Mouse (Mus musculus): ENCODE results near the gene Sash3.

The Sash3 gene

DNA sequence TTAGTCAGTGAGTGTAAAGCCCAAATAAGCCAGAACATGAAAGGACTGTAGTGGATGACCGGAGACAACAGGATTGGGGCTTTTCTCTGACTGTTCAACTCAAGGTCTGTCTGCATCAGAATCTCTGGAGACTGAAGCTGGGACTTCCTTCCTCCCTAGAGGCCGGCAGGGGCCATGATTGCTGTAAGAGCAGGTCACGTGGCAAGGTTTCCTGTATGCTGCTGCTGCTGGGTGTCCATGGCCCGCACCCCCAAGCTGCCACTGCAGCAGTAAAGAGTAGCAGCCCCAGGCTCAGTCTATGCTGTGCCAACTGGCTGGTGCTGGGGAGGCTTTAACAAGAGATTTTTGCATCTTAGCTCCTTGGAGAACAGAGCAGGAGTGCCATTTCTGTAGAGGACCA lies at the start of gene Sash3:
Gene Sash3, plus strand, starts transcription at position 175 of the 400 bp plus-strand sequence.
- no peak for DNase-seq (ENCODE audit: low read depth, low spot score)

DNA sequence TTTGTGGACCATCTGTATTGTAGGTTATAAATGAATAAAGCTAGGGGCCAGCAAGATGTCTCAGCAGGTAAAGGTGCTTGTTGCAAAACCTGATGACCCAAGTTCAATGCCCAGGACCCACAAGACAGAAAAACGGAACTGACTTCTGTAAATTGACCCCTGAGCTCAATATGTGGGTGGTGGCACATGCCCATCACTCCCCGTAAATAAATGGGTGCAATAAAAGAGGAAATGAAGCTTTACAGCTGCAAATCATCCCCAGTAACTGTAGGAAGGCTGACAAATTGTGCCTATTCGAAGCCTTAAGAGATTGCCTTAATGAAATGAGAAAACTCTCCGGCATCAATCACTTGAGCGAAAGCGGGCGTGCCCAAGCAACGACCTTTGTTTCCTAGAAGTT lies 49.7 kb upstream of the Sash3 start:
- no peak for DNase-seq (ENCODE audit: low read depth, low spot score)

DNA sequence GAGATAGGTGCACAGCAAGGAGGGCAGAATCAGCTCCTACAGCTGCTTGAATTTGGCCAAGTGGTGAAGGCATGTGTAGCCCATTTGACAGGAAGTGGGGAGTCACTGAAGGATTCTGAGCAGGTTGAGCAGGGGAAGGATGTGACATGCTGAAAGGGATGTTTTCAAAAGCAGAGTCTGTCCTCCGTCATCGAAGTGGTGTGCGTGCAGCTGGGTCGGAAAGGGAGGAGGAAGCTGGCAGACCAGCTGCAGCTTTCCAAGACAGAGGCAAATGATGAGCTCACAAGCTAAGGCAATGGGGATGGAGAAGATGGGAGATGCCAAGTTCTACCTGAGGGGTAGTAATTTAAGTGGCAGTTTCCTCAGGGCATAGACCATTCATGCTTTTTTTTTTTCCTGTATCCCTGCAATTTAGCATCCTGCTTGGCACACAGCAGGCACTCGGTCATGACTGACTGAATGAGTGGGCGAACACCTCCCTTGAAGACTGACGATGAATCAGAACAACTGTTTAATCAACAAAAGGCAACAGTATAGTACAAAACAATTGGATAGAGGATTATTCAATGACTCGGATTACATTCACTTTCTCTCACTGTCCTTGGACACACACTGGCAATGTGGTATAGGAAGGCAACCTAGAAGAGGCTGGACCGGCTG lies 47.6 kb upstream of the Sash3 start:
- no peak for DNase-seq (ENCODE audit: low read depth, low spot score)

DNA sequence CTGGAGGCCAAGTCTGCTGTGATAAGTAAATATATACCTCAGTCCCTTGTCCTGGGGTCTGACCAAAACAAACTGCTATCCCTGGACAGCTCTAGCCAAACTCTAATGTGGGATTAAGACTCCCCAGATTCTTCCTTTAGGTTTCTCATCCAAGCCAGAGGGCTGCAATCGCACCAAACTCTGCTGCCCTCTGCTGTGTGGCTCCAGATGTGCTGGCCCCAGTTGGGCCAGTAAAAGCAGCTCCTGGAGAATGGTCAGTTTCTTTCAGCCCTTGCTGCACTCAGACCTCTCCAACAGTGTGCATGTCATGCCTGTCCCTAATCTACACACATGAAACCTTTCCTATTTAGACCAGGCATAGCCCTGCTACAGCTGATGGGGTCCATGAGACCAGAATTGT lies 46.4 kb upstream of the Sash3 start:
- no peak for DNase-seq (ENCODE audit: low read depth, low spot score)

DNA sequence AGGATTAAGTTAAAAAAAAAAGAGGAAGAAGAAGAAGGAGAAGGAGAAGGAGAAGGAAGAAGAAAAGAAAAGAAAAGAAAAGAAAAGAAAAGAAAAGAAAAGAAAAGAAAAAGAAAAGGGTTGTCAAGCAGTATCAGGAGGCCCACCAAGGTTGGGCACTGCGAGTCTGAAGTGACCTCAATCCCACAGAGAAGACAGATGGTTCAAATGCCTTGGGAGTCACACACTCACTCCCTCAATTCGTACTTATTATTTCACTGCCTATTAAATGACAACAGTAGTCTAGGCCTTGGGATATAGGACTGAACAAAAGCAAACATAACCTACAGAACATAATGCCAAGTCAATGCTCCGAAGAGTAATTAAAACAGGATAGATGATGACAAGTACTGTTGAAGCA lies 43.0 kb upstream of the Sash3 start:
- DNase-seq (ENCODE audit: low read depth, low spot score): no peak

DNA sequence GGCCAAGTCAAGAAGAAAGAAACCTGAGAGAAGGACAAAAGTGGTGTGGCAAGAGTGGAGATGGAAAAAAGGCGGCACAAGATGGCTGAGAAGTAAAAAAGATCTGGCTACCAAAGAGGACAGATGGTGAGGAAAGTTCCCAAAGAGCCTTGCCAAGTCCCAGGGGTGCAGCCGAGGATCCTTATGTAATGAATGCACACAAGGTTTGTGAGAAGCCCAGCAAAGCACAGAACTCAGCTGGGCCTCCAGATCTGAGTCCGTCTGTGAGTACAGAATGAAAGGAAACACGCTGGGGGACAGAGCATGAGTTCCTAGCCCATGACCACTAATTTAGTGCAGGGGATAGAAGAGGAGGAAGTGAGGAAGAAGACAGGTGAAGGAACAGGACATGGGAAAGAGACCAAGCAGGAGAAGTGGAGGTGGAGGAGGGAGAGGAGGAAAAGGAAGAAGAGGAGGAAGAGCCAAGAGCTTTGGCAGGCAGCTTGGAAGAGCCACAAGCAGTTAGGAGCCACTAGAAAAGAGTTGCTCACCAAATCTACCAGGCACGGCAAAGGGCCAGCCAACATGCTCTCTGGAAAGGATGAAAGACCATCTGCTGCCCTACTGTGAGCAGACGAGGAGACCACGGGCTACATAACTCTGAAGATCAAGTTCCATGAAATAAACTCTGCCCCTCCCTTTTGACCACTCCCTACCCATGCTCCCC lies 41.3 kb upstream of the Sash3 start:
- peak; percentile 50 for DNase-seq (ENCODE audit: low read depth, low spot score)

DNA sequence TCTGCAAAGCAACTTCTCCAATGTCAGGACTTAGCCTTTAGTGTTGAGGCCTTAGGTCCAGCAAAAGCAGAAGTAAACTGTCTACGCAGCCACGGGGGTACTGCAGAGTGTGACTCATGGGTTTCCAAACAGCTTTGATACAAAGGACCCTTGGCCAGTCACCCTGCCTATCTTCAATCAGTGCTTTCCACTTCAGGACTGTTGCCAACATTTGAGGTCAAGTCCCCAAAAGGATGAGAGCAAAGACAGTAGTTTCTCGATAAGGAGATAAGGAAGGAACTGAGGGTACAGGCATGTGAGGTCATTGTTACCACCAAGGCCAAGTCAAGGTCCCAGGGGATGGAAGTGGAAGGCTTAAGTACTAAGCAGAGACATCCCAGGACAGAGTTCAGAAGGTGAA lies 40.0 kb upstream of the Sash3 start:
- no peak for DNase-seq (ENCODE audit: low read depth, low spot score)

DNA sequence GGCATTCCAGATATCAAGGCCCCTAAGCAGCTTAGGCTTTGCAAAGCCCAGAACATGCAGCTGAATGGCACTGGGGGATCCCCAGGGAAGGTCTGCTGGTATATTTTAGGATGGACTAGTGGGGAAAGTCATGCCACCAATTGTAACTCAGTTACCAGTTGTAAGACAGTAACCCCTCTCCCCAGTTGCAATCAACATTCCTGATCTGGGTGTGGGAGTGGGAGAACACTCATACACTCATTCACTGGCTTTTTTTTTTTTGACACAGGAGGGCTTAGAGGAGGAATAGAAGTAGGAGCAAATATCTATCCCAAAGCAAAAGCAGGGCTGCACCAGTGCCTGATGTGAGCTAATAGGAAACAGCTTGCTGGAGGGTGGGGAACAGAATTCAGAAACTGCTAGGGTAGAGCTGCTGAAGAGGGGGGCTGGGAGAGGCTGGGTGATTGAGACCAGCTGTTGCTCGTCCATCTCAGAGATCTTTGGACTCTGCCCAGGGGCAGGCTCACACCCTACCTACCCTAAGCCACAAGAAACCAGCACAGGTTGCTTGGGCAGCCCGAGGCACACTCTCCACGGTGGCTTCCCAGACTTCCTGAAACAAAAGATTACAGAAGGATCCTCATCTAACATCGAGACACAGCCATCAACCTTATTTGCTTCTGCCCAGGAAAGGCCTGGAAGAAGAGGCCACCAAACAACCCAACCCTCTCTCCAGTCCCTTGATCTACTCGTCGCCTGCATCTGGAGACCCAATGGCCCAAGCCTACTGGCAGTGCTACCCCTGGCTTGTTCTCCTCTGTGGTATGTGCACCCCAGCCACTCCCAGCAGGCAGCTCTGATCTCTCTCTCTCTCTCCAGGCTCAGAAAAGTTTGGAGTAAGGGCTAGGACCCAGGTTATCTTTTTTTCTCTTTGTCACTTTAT lies 37.6 kb upstream of the Sash3 start, which contains the start of gene Xpnpep2:
Gene Xpnpep2, plus strand, starts transcription at position 332 of the 922 bp plus-strand sequence.
- no peak for DNase-seq (ENCODE audit: low read depth, low spot score)

DNA sequence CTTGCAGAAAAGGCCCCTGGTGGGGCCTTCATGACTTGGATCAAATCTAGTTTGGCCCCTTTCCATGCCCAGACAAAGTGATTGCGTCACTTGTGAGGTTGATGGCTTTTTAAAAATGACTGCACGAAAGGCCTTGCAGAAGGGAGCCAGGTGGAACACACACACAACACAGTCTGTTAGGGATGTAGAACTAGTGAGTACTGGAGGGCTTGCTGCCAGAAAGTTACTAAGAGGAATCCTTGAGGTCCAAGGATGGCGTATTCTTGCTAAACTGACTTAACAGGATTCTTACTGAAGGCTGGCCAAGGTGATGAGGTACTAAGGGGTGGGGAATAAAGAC lies 37.0 kb upstream of the Sash3 start:
- no peak for DNase-seq (ENCODE audit: low read depth, low spot score)

DNA sequence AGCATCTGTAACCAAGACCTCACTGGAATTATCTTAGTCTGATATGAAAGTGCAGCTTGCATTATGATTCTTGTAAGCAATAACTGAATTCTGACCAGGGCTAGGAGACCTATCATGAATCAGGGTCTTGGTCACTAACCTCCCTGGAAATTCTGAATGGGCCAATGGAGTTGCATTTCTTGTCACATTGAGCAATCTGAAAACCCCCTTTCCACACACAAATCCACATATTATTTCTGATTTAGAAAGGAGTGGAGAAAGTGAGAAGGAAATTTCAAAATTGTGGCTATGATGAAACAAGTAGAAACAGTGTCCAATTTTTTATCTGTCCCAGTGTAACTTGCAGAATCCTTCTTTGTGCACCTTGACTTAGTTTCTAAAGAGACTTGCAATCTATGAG lies 26.9 kb upstream of the Sash3 start:
- DNase-seq (ENCODE audit: low read depth, low spot score): no peak

DNA sequence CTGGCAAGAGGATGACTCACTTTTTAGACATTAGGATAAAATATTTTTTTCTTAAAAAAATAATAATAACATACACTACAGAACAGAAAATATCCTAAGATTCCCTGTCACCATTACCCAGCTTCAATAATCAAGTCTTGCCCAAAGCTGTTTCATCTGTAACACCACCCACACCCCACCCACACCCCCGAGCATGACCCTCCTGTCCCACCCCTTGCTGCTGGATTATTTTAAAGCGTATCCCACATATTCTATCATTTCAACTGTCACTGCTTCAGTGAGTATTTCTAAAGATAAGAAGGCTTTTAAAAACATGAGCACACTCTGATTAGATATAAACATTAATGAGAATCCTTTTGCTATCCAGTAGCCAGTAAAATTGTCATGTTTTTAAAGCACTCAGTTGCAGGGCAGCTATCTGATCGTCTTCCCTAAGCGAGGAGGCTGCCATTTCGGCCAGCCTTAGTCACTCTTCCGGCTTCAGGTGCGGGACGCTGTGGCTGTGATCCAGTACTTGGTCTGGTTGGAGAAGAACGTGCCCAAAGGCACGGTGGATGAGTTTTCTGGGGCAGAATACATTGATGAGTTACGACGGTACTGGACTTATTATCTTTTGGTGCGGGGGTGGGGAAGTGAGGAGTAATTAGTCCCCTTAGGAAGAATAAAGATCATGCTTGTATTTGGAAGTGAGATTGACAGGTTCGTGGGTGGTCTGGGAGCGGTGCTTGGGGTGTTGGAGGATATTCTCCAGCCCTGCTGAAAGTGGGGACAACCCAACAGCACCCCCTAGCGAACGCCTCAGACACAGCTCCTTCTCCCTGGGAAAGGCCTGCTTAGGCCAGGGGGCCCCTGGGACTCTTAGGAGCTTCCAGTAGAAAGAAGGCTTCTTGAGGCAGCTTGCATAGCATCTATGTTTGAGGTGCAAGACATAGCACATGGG lies 21.8 kb upstream of the Sash3 start:
- DNase-seq (ENCODE audit: low read depth, low spot score): no peak

DNA sequence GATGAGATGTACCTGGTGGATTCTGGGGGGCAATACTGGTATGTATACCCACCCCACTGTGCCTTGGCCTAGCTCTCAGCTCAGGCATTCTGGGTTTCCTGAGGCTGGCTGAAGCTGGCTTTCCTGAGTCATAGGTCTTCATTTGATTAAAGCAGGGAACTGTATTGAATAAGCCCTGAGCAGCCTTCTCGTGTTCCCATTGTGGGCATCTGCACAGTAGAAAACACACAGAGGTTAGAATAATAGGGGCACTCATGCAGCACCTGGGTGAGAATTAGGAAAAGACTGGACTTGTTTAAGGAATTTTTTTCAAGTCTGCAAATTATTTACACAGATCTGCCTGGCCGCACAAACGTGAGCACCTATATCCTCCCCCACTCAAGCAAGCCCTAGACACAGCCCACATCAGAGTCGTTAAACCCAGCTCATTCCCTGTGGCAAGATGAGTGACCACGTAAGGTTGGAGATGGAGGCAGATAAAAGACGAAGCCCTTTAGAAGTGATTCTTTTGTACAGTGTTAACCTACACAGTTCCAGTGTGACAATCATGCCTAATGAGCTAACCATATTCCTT lies 19.2 kb upstream of the Sash3 start:
- DNase-seq (ENCODE audit: low read depth, low spot score): no peak

DNA sequence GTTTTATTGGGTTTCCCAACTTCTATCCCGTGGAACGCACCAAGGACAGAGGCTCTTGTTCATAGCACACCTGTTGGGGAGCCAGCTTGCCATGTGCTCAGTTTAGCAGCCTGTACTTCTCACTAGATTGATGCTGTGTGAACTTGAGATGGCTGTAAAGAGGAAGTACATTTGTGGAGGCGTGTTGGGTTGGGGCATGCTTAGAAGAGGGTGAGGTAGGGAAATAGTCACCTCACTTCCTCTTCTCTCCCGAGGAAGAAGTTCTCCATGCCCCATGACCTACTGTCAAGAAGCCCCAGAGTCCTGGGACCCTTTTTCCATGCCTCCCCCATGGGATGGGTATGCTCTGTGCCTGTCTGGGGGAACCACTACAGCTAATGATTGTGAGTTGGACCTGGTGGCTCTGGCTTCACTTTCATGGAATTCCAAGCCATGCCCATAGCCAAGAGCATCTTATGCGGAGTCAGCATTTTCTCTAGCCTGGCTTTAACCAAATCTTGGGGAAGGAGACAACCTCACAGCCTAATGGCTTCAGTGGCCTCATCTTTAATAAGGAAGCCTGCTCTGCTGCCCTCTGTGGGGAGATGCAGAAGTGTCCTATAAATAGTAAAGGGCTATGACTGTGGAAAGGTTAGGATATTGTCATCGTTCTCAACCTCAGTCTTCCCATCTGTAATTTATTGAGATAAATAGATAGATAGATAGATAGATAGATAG lies 18.6 kb upstream of the Sash3 start:
- DNase-seq (ENCODE audit: low read depth, low spot score): no peak

DNA sequence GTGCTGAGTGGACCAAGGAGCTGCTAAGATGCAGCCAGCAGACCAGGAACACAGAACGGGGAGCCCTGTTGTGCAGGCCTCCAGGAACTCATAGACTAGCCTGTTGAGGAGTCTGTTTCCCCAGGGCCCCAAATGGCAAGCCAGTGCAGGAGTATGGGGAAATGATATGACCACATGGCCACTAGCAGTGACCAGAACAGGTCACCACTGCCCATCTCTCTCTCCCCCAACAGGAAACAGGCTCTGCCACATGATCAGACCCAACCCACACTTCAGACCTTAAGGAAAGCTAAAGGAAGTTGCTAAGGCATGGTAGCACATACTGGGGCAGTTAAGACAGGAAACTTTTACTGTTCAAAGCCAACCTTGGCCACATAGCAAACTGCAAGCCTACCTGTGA lies 17.1 kb upstream of the Sash3 start:
- no peak for DNase-seq (ENCODE audit: low read depth, low spot score)

DNA sequence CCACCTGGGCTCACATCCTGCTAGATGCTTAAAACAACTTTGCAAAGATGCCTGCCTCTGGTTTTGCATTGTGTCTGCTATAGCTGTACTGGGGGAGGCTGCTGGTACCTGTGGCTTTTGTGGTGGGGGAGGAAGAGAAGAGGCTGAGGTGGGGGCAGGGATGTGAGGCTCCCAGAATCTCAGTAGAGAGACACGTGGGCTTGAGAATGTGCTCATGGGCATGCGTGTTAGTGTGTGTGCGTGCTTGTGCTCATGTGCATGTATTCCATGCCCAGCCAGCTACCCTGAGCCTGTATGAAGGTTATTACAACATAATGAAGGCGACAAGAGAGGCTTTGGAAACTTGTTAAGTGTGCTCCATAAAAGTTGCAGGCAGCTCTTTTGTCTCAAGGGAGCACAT lies 9.3 kb upstream of the Sash3 start:
- DNase-seq (ENCODE audit: low read depth, low spot score): no peak

DNA sequence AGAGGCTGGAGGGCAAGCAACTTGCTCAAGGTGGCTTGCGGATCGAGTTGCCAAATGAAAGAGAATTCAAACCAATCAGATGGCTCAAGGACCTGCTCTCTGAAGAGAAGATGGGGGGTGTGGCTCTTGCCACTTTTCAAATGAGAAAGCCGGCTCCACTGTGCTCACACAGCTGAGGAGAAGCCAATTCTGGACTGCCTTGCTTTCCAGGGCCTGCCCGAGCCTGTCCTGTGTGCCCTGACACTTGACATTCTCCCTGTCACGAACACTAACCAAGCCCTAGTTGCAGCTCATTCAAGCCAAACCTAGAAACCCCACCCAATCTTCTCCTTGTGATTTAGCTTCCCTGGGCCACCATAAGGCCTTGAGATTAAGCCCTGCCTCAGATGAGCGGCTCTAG lies 8.2 kb upstream of the Sash3 start:
- DNase-seq (ENCODE audit: low read depth, low spot score): no peak

DNA sequence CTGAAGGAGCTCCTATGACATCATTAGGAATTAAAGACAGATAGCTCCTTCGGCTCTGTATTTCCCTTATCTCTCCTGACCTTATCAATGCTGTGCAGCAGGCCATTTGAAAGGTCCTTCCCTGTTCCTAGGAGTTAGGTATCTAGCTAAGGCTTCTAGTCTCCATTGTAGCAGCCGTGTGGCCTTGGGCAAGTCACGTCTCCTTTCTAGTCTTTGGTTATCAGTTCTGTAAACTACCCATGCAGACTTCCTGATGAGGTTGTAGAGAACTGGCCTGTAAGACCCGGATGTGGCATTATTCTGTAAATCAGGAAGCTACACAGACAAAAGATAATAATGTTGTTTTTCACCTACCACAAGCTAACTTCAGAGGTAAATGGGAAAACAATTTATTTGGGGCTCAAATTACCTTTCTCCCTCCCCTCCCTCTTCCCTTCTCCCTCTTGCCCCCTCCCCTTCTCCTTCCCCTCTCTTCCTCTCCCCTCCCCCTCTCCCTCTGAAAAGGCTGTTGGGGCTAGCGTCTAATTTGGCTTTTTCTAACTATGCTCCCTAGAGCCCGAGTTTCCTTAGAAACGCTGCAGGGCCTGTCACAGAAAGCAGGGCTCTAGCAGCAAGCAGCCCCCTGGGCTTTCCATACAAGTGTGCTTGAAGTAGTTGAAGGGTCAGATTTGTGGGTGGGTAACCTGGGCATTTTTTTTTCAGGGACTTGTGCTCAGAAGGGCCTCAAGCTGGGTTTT lies 7.5 kb upstream of the Sash3 start:
- no peak for DNase-seq (ENCODE audit: low read depth, low spot score)

DNA sequence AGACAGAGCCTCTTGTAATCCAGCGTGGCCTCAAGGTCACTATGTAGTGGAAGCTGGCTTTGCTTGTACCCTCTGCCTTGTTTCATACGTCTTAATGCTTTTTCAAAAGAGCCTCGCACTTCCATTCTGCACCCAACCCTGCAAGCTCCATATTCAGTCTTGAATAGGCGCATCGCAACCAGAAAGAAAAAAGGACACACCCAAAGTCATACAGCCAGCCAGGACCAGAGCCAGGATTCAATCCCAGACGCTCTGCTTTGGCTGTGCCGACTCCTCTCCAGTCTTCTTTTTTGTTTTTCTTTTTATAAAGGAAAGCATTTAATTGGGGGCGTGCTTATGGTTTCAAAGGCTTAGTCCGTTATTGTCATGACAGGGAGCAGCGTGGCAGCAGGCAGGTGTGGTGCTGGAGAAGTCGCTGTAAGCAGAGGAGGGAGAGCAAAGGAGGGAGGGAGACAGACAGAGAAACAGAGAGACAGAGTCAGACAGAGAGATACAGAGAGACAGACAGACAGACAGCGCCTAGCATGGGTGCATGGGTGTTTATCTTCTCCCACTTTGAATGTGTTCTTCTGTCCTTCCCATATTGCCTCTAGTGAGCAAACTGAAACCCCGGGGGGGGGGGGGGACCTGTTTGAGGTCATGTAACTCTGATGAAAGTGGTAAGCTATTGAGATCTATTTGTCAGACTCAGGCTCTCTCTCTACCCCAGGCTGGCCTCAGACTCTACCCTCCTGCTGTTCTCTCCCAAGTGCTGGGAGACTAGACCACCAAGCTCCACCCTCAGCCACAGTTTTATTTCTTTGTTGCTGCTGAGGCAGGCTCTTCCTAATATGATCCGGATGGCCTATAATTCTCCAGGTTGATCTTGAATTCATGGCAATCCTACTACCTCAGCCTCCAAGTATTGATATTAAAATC lies 6.6 kb upstream of the Sash3 start:
- DNase-seq (ENCODE audit: low read depth, low spot score): no peak

All from telencephalon, adult 2 months (tissue).